Mouse (Mus musculus): ENCODE data around the gene Arhgef25.

DNA sequence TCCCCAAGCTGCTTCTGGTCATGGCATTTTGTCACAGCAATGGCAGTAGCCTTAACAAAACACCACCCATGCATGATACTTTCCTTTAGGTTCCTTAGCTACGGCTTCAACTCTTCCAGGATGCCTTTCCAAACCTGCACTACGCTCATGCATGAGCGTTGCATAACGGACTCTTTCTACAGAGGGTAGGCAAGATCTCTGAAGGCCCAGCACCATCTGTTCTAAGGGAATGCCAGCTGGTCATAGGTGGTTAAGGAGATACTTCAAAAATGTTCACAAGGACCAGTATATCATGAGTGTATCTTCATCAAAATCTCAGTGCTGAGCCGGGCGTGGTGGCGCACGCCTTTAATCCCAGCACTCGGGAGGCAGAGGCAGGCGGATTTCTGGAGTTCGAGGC, 26.6 kb upstream of the Arhgef25 start:
- TF ChIP-seq CTCF (IDR thresholded peaks at IDR 0.05; ENCODE audit: extremely low read depth, insufficient read length, insufficient replicate concordance, low read depth, low read length): no peak
- no peak for TF ChIP-seq POLR2A (IDR thresholded peaks at IDR 0.05; ENCODE audit: low read depth, low read length)

All from small intestine, adult 2 months (tissue).